Mouse (Mus musculus) lung, postnatal 0 days (tissue): ENCODE results near the gene C2cd4c. TPM values are rescaled to one million over a fixed set of nuclear protein-coding genes. Genes with fewer than 3 reads are reported as not detected.

Experiments
- ATAC-seq: fragments of 200-750 bp; cut with Nextera tagmentation; 2 replicates; pipeline ENCODE4 v1.8.0; 2017; ENCODE audit warnings: moderate library complexity
- DNase-seq: peaks from one replicate; pipeline ENCODE4 v3.0.0-alpha.2; 2016; ENCODE audit warnings: low spot score
- H3K27ac ChIP-seq: fragments of 300-500 bp; sonication (generic); 2 replicates; pipeline ENCODE4 v1.5.1; 2014; ENCODE audit warnings: antibody characterized with exemption, mild to moderate bottlenecking, low read length, mixed read lengths
- H3K27me3 ChIP-seq: fragments of 300-500 bp; sonication (generic); replicated peaks from 2 replicates; pipeline ENCODE4 v1.6.1; 2014; ENCODE audit warnings: low read length, mixed read lengths; ENCODE audit not compliant: insufficient read depth
- H3K36me3 ChIP-seq: fragments of 300-500 bp; sonication (generic); 2 replicates; pipeline ENCODE4 v1.6.1; 2014; ENCODE audit warnings: low read length, mixed read lengths; ENCODE audit not compliant: insufficient read depth
- H3K4me1 ChIP-seq: fragments of 300-500 bp; sonication (generic); 2 replicates; pipeline ENCODE4 v1.6.1; 2014; ENCODE audit warnings: antibody characterized with exemption, low read depth, low read length, mixed read lengths; ENCODE audit not compliant: insufficient read depth
- H3K4me2 ChIP-seq: fragments of 300-500 bp; sonication (generic); replicated peaks from 2 replicates; pipeline ENCODE4 v1.6.1; 2014; ENCODE audit warnings: low read depth, mild to moderate bottlenecking, low read length, moderate library complexity, mixed read lengths
- H3K4me3 ChIP-seq: fragments of 300-500 bp; sonication (generic); 2 replicates; pipeline ENCODE4 v1.5.1; 2014; ENCODE audit warnings: low read depth, low read length
- H3K9ac ChIP-seq: fragments of 300-500 bp; sonication (generic); replicated peaks from 2 replicates; pipeline ENCODE4 v1.6.1; 2014; ENCODE audit warnings: low read depth, mild to moderate bottlenecking
- H3K9me3 ChIP-seq: fragments of 300-500 bp; sonication (generic); 2 replicates; pipeline ENCODE4 v1.6.1; 2016; ENCODE audit warnings: low read length, mixed read lengths
- CTCF ChIP-seq: IDR thresholded peaks from 2 replicates; pipeline ENCODE4 v1.5.1; 2016; ENCODE audit warnings: antibody characterized with exemption, mild to moderate bottlenecking
- EP300 ChIP-seq: IDR thresholded peaks from 2 replicates; pipeline ENCODE4 v1.6.1; 2016; ENCODE audit warnings: antibody characterized with exemption, mild to moderate bottlenecking, control low read depth
- WGBS: fragments of 180-500 bp; shearing (Covaris S2); extraction: QIAGEN DNeasy Blood & Tissue Kit; methylation state at CpG from one replicate; pipeline ENCODE4 v1.1.7; 2014; 5-methylcytosine and 5-hydroxymethylcytosine counted together
- polyA plus RNA-seq: library from polyadenylated mRNA; unstranded; fragments of >200 nt; fragmentation: Nextera tagmentation; extraction: Ambion mirVana; gene quantifications from 2 replicates; pipeline ENCODE4 v1.2.1, GENCODE M21; 2015

Gene C2cd4c
- polyA plus RNA-seq, 1 experiment from 2014 or later, result not detected

- H3K27me3 ChIP-seq, result no peaks in the 10 kb centered on the region
- no peak overlapping the region for H3K27ac ChIP-seq
- no peaks in the 10 kb centered on the region for H3K9me3 ChIP-seq
- ATAC-seq (no peak), DNase-seq (no peak)
- TF ChIP-seq CTCF, result no peak
- TF ChIP-seq EP300, result no peak
- H3K9ac ChIP-seq, result no peak overlapping the region
- no peaks in the 10 kb centered on the region for H3K36me3 ChIP-seq
- H3K4me2 ChIP-seq, result no peak overlapping the region
- H3K4me1 ChIP-seq, result no peaks in the 10 kb centered on the region
- 36% methylated on average over 6 of the region's 6 CpGs for WGBS
- no peak overlapping the region for H3K4me3 ChIP-seq
These were observed 19.7 kb downstream of the C2cd4c start for GRCm38 (mm10) chr10:79594111-79594510.

- no peak for ATAC-seq
- no peak for TF ChIP-seq EP300
- TF ChIP-seq CTCF, result no peak
- Histone ChIP-seq H3K36me3 (no peaks in the 10 kb centered on the region), H3K27me3 (no peaks in the 10 kb centered on the region), H3K9ac (no peak overlapping the region), H3K4me1 (no peaks in the 10 kb centered on the region), H3K4me3 (no peak overlapping the region), H3K27ac (no peak overlapping the region), H3K9me3 (no peaks in the 10 kb centered on the region), H3K4me2 (no peak overlapping the region)
- DNase-seq, result no peak
- 76% methylated on average over 1 of the region's 1 CpGs for WGBS
These were observed 23.1 kb downstream of the C2cd4c start for GRCm38 (mm10) chr10:79590702-79591101.

- ATAC-seq, result no peak
- no peak for DNase-seq
- no peak for TF ChIP-seq EP300
- TF ChIP-seq CTCF, result no peak
- Histone ChIP-seq H3K36me3 (no peaks in the 10 kb centered on the region), H3K4me2 (no peak overlapping the region), H3K4me3 (no peak overlapping the region), H3K9ac (no peak overlapping the region), H3K27ac (no peak overlapping the region), H3K4me1 (no peaks in the 10 kb centered on the region), H3K27me3 (no peaks in the 10 kb centered on the region), H3K9me3 (no peaks in the 10 kb centered on the region)
- 47% methylated on average over 4 of the region's 4 CpGs for whole genome bisulfite sequencing
These were observed 26.1 kb downstream of the C2cd4c start for GRCm38 (mm10) chr10:79587752-79588126.

DNA sequence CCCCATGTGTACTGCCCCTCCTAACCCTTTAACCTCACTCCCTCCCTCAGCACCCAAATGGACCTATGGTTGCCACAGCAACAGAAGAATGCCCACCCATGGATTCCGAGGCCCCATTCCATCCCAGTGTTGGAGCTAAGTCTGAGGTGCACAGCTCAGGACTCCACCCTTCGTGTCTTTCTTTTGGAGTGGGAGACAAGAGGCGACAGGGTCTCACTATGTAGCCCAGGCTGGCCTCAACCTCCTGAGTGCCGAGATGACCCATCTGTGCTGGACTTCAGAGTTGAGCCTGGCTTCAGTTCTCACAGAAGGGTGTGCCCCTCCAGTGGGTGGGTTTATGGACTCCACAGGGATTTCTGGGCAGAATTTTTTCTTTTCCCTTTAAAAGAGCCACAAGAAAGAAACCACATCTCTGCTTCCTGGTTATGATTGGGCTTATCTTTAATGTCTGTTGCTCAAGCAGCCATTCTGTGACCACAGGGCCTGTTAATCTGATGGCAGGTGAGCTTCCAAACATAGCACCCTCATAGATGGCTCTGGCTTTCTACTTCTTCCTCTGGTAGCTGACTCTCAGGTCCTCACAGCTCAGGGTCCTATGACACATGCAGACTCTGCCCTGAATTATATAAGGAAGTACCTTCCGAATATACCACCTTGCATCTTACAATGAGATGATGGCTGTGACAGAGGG is 26.6 kb downstream of the C2cd4c start, which contains the start of gene Theg:
Theg (minus strand) TSS at position 271 of the 691 bp plus-strand sequence.
- no peak within 1 kb of the TSS for H3K4me2 ChIP-seq
- no peaks in the 10 kb centered on the region for H3K9me3 ChIP-seq
- no peaks in the 10 kb centered on the region for H3K4me1 ChIP-seq
- no peak within 1 kb of the TSS for H3K4me3 ChIP-seq
- WGBS, result 72% methylated on average over 5 of the region's 5 CpGs
- H3K27ac ChIP-seq, result no peak within 1 kb of the TSS
- H3K36me3 ChIP-seq, result no peaks in the 10 kb centered on the region
- DNase-seq (no peak), ATAC-seq (no peak)
- H3K9ac ChIP-seq, result no peak within 1 kb of the TSS
- TF ChIP-seq CTCF (no peak), EP300 (no peak)
- no peaks in the 10 kb centered on the region for H3K27me3 ChIP-seq

- Histone ChIP-seq H3K4me1 (no peaks in the 10 kb centered on the region), H3K4me3 (no peak overlapping the region), H3K36me3 (no peaks in the 10 kb centered on the region), H3K9me3 (no peaks in the 10 kb centered on the region), H3K9ac (no peak overlapping the region), H3K4me2 (no peak overlapping the region), H3K27ac (no peak overlapping the region), H3K27me3 (no peaks in the 10 kb centered on the region)
- TF ChIP-seq EP300, result no peak
- TF ChIP-seq CTCF, result no peak
- no peak for DNase-seq
- 60% methylated on average over 8 of the region's 8 CpGs for WGBS
- ATAC-seq, result no peak
These were observed 27.6 kb downstream of the C2cd4c start for GRCm38 (mm10) chr10:79586243-79586642.

DNA sequence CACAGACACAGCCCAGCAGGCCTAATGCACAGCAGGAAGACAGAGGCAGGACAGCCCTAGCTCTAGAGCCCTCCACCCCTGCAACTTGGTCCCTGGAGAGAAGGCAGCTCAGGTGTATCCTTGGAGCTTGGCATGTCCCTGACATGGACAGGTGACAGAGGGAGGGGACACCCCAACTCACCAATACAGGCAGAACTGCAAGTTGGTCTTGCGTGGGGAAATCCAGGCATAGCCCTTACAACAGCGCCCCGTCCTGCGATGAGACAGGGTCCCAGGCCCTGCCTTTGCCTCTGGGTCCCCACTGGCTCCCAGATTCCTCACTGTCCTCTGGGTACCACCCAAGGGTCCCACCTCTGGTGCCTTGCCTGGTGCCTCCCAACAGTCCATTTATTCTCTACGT is 28.1 kb downstream of the C2cd4c start:
- Histone ChIP-seq H3K9me3 (no peaks in the 10 kb centered on the region), H3K9ac (no peak overlapping the region), H3K4me2 (no peak overlapping the region), H3K4me3 (no peak overlapping the region), H3K4me1 (no peaks in the 10 kb centered on the region), H3K27ac (no peak overlapping the region), H3K27me3 (no peaks in the 10 kb centered on the region), H3K36me3 (no peaks in the 10 kb centered on the region)
- TF ChIP-seq CTCF, result no peak
- no peak for TF ChIP-seq EP300
- ATAC-seq (no peak), DNase-seq (no peak)
- 89% methylated on average over 5 of the region's 5 CpGs for WGBS

GRCm38 (mm10) chr10:79585136-79585535 is 28.7 kb downstream of the C2cd4c start:
- H3K4me2 ChIP-seq, result no peak overlapping the region
- H3K4me3 ChIP-seq, result no peak overlapping the region
- no peaks in the 10 kb centered on the region for H3K9me3 ChIP-seq
- TF ChIP-seq EP300 (no peak), CTCF (no peak)
- no peaks in the 10 kb centered on the region for H3K4me1 ChIP-seq
- H3K9ac ChIP-seq, result no peak overlapping the region
- no peak for ATAC-seq
- WGBS, result 90% methylated on average over 6 of the region's 6 CpGs
- H3K27me3 ChIP-seq, result no peaks in the 10 kb centered on the region
- H3K36me3 ChIP-seq, result no peaks in the 10 kb centered on the region
- H3K27ac ChIP-seq, result no peak overlapping the region
- DNase-seq, result no peak
